24 mouse cellular contexts compared by ENCODE assay signal in the genomic region with DNA sequence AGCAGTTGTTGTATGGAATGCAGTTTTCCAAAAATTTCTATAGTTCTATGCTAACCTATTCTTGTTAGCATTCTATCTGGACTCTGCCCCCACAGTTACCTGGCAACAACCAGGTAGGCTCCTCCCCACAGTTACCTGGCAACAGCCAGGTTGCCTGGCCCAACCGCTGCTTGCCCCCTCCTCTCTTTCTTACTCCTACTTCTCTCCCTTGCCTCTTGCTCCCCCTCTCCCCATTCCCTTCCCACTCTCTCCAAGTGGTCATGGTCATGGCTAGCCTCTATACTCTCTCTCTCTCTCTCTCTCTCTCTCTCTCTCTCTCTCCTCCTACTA.
"Had no signal": no experiment of that assay in that cellular context is flagged by ENCODE, and none has a peak within 500 bp of the region (broad histone marks: within the 10 kb centered on the region; RNA-seq: fewer than 3 reads in every experiment).

No protein-coding gene starts in this region.

- ATAC-seq: hindbrain, postnatal 0 days had no signal

- H3K4me1 ChIP-seq: hindbrain, embryonic 15.5 days; limb, embryonic 12.5 days had no signal

- H3K27ac ChIP-seq: gastrocnemius, adult 2 months; heart, adult 2 months; heart, embryonic 13.5 days; heart, embryonic 15.5 days; hindbrain, embryonic 13.5 days; hindbrain, embryonic 15.5 days; hindbrain, postnatal 0 days; kidney, embryonic 15.5 days; layer of hippocampus, adult 2 months; left cerebral cortex, adult 2 months; limb, embryonic 10.5 days; limb, embryonic 12.5 days had no signal

- H3K9ac ChIP-seq: heart, embryonic 13.5 days; heart, embryonic 15.5 days; hindbrain, embryonic 13.5 days; hindbrain, embryonic 15.5 days; kidney, embryonic 15.5 days; limb, embryonic 12.5 days had no signal

- DNase-seq: gastrocnemius, adult 2 months; gastrocnemius, postnatal 10 days; gastrocnemius, postnatal 25 days; heart, adult 2 months; heart, postnatal 14 days; heart, postnatal 36 days; kidney, adult 18-20 months; kidney, adult 9 months; kidney, postnatal 10 days; kidney, postnatal 25 days; kidney, postnatal 4 days; liver had no signal

- H3K36me3 ChIP-seq: heart, embryonic 13.5 days; heart, embryonic 15.5 days; hindbrain, embryonic 13.5 days; hindbrain, embryonic 15.5 days; kidney, embryonic 15.5 days; limb, embryonic 10.5 days; limb, embryonic 12.5 days had no signal

- H3K9me3 ChIP-seq: heart, embryonic 13.5 days; heart, embryonic 15.5 days; hindbrain, embryonic 13.5 days; hindbrain, embryonic 15.5 days; kidney, embryonic 15.5 days; limb, embryonic 10.5 days; limb, embryonic 12.5 days had no signal

- H3K4me2 ChIP-seq: heart, embryonic 11.5 days; heart, embryonic 13.5 days; heart, embryonic 15.5 days; hindbrain, embryonic 13.5 days; hindbrain, embryonic 15.5 days; kidney, embryonic 15.5 days; limb, embryonic 12.5 days; liver, embryonic 11.5 days had no signal

- H3K4me3 ChIP-seq: gastrocnemius, adult 2 months; heart, adult 2 months; heart, embryonic 13.5 days; heart, embryonic 15.5 days; hindbrain, embryonic 13.5 days; hindbrain, embryonic 15.5 days; kidney, embryonic 15.5 days; layer of hippocampus, adult 2 months; left cerebral cortex, adult 2 months; limb, embryonic 10.5 days; limb, embryonic 12.5 days had no signal

- H3K27me3 ChIP-seq: heart, embryonic 13.5 days; heart, embryonic 15.5 days; hindbrain, embryonic 13.5 days; hindbrain, embryonic 15.5 days; kidney, embryonic 15.5 days; limb, embryonic 12.5 days had no signal
